Mouse (Mus musculus): ENCODE measurements at regions not wholly inside any gene's neighbourhood (a gene's known extent, or its start where the extent isn't known, plus 50 kb on each side); places are given as distances from the start of the nearest gene placed in this dataset.

DNA sequence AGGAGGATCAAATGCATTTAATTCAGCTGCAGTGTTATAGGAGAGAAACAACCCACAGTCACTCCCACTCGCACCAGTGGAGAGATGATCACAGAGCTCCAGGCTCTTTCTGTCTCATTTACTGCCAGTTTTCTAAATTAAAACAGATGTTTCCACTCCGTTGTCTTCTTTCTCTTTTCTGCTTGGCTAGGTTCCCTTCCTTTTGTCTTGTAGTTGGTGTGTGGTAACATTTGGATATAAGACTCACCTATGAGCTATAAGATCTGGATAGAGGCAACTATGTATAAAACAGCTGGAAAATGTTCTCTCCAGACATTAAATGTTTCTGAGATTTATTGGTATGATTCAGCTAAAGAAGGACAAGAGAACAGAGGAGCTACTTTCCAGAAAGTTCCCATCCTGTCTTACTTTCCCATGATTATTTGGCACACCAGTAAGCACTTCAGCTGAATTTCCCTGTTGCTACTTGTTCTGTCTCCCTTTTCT is 63.1 kb upstream of the Ctsc start:
- ATAC-seq (ENCODE audit: low read depth): no peak
- Histone ChIP-seq H3K27me3 (ENCODE audit: control insufficient read depth, insufficient read depth, low read depth, low read length) (no peaks in the 10 kb centered on the region), H3K4me3 (ENCODE audit: low read depth, low read length) (no peak overlapping the region), H3K9me3 (replicated peaks; ENCODE audit: control insufficient read depth, low read length) (no peaks in the 10 kb centered on the region), H3K27ac (ENCODE audit: low read length) (no peak overlapping the region), H3K4me2 (ENCODE audit: low read depth, low read length) (no peak overlapping the region), H3K4me1 (ENCODE audit: control insufficient read depth, low read depth, low read length) (no peaks in the 10 kb centered on the region), H3K36me3 (ENCODE audit: control insufficient read depth, insufficient read depth) (no peaks in the 10 kb centered on the region), H3K9ac (ENCODE audit: low read depth, low read length) (no peak overlapping the region)
- 37% methylated on average over 2 of the region's 2 CpGs for WGBS (ENCODE audit: insufficient replicate concordance)

GRCm38 (mm10) chr7:88215425-88215824 is 62.5 kb upstream of the Ctsc start:
- no peak overlapping the region for H3K4me3 ChIP-seq (ENCODE audit: low read depth, low read length)
- WGBS (ENCODE audit: insufficient replicate concordance): 73% methylated on average over 1 of the region's 1 CpGs

DNA sequence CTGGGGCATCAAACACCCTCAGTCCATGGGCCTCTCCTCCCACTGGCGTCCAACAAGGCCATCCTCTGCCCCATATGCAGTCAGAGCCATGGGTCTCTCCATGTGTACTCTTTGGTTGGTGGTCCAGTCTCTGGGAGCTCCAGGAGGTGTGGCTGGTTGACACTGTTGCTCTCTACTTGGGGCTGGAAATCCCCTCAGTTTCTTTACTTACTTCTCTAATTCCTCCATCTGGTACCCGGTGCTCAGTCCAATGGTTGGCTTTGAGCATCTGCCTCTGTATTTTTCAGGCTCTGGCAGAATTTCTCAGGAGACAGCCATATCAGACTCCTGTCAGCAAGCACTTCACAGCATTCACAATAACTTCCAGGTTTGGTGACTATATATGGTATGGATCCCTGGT is 55.7 kb upstream of the Ctsc start:
- H3K4me1 ChIP-seq (ENCODE audit: control insufficient read depth, low read depth, low read length): no peaks in the 10 kb centered on the region
- no peaks in the 10 kb centered on the region for H3K9me3 ChIP-seq (replicated peaks; ENCODE audit: control insufficient read depth, low read length)
- no peak overlapping the region for H3K4me3 ChIP-seq (ENCODE audit: low read depth, low read length)
- 57% methylated on average over 2 of the region's 2 CpGs for WGBS (ENCODE audit: insufficient replicate concordance)
- ATAC-seq (ENCODE audit: low read depth): no peak
- no peaks in the 10 kb centered on the region for H3K36me3 ChIP-seq (ENCODE audit: control insufficient read depth, insufficient read depth)
- H3K27me3 ChIP-seq (ENCODE audit: control insufficient read depth, insufficient read depth, low read depth, low read length): no peaks in the 10 kb centered on the region
- no peak overlapping the region for H3K4me2 ChIP-seq (ENCODE audit: low read depth, low read length)
- H3K9ac ChIP-seq (ENCODE audit: low read depth, low read length): no peak overlapping the region
- no peak overlapping the region for H3K27ac ChIP-seq (ENCODE audit: low read length)

More at GRCm38 (mm10) chr7:88215425-88215824, 62.5 kb upstream of the Ctsc start:
- H3K9me3 ChIP-seq (replicated peaks; ENCODE audit: control insufficient read depth, low read length): no peaks in the 10 kb centered on the region
- H3K27ac ChIP-seq (ENCODE audit: low read length): no peak overlapping the region
- no peaks in the 10 kb centered on the region for H3K4me1 ChIP-seq (ENCODE audit: control insufficient read depth, low read depth, low read length)
- H3K9ac ChIP-seq (ENCODE audit: low read depth, low read length): no peak overlapping the region
- no peaks in the 10 kb centered on the region for H3K27me3 ChIP-seq (ENCODE audit: control insufficient read depth, insufficient read depth, low read depth, low read length)
- ATAC-seq (ENCODE audit: low read depth): no peak
- no peak overlapping the region for H3K4me2 ChIP-seq (ENCODE audit: low read depth, low read length)
- H3K36me3 ChIP-seq (ENCODE audit: control insufficient read depth, insufficient read depth): no peaks in the 10 kb centered on the region

- H3K4me2 ChIP-seq (ENCODE audit: low read depth, low read length): no peak overlapping the region
- no peak for ATAC-seq (ENCODE audit: low read depth)
- H3K36me3 ChIP-seq (ENCODE audit: control insufficient read depth, insufficient read depth): no peaks in the 10 kb centered on the region
- no peaks in the 10 kb centered on the region for H3K9me3 ChIP-seq (replicated peaks; ENCODE audit: control insufficient read depth, low read length)
- H3K27me3 ChIP-seq (ENCODE audit: control insufficient read depth, insufficient read depth, low read depth, low read length): no peaks in the 10 kb centered on the region
- H3K27ac ChIP-seq (ENCODE audit: low read length): no peak overlapping the region
- 38% methylated on average over 1 of the region's 1 CpGs for WGBS (ENCODE audit: insufficient replicate concordance)
- H3K9ac ChIP-seq (ENCODE audit: low read depth, low read length): no peak overlapping the region
- no peaks in the 10 kb centered on the region for H3K4me1 ChIP-seq (ENCODE audit: control insufficient read depth, low read depth, low read length)
- no peak overlapping the region for H3K4me3 ChIP-seq (ENCODE audit: low read depth, low read length)
Measured at GRCm38 (mm10) chr7:88225800-88226199, 52.1 kb upstream of the Ctsc start.
